Mouse (Mus musculus): ENCODE results near the gene Itpkc. TPM values are rescaled to one million over a fixed set of nuclear protein-coding genes. Genes with fewer than 3 reads are reported as not detected.
A peak's percentile ranks its signal among the peaks of the same experiment; 100 is the strongest.

The Itpkc gene
- polyA plus RNA-seq, 1 experiment from 2014 or later: 8.3 TPM

DNA sequence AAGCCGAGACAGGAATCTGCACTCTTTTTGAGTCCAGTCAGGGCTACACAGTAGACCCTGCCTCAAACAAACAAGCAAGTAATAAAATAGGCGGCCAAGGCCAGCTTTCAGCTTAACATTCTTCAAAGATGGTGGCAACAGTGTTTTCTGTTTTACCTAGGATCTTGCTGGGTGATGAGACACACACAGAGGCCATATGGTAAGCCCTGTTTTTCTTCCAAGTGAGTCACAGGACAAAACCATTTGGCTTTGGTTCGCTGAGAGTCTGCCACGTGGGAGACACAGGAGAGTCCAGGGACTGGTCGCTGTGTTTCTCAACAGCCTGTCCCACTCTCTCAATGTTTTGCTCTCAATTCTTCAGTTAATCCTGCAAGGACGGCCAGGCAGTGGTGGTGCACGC lies 9.9 kb downstream of the Itpkc start:
- H3K36me3 ChIP-seq (ENCODE audit: control insufficient read depth, insufficient read depth, low read length): peaks cover 3% of the 10 kb centered on the region; the same call in 1 of the 2 replicates
- WGBS: 79% methylated on average over 7 of the region's 7 CpGs

DNA sequence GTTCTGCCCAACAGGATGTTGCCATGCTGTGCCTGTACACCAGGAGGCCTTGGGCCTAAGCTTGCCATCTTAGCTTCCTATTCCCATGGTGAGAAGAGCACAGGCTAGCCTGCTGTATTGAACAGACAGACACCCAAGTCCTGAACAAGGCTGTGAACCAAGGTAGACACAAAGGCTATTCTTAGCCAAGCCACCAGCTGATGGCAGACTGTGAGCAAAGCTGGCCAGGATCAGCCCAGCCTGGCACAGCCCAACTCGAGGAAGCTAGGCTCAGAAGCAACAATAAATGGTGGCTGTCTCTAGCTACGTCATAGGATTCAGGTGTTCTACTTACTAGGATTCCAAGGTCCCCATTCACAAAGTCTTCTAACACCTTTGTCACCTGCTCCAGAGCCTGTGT lies 15.8 kb downstream of the Itpkc start:
- WGBS: 85% methylated on average over 2 of the region's 2 CpGs
- Histone ChIP-seq H3K9me3 (ENCODE audit: control insufficient read depth, low read length) (no peaks in the 10 kb centered on the region), H3K27me3 (ENCODE audit: control insufficient read depth, insufficient read depth, low read length) (no peaks in the 10 kb centered on the region), H3K4me2 (ENCODE audit: low read depth) (no peak overlapping the region), H3K4me3 (ENCODE audit: low read depth, low read length) (no peak overlapping the region), H3K36me3 (ENCODE audit: control insufficient read depth, insufficient read depth, low read length) (peaks cover 10% of the 10 kb centered on the region), H3K9ac (ENCODE audit: low read length) (no peak overlapping the region), H3K27ac (ENCODE audit: low read depth, low read length) (no peak overlapping the region), H3K4me1 (ENCODE audit: control insufficient read depth, insufficient read depth, low read length) (no peaks in the 10 kb centered on the region)
- no peak for DNase-seq (ENCODE audit: low spot score)
- no peak for ATAC-seq (ENCODE audit: insufficient read depth, low FRiP score, low TSS enrichment)

More for the DNA sequence above, 9.9 kb downstream of the Itpkc start:
- H3K4me2 ChIP-seq (ENCODE audit: low read depth): no peak overlapping the region
- H3K27ac ChIP-seq (ENCODE audit: low read depth, low read length): no peak overlapping the region
- H3K4me3 ChIP-seq (ENCODE audit: low read depth, low read length): no peak overlapping the region
- H3K27me3 ChIP-seq (ENCODE audit: control insufficient read depth, insufficient read depth, low read length): no peaks in the 10 kb centered on the region
- no peak for ATAC-seq (ENCODE audit: insufficient read depth, low FRiP score, low TSS enrichment)
- no peak for DNase-seq (ENCODE audit: low spot score)
- no peaks in the 10 kb centered on the region for H3K4me1 ChIP-seq (ENCODE audit: control insufficient read depth, insufficient read depth, low read length)
- no peaks in the 10 kb centered on the region for H3K9me3 ChIP-seq (ENCODE audit: control insufficient read depth, low read length)
- no peak overlapping the region for H3K9ac ChIP-seq (ENCODE audit: low read length)

- H3K36me3 ChIP-seq (ENCODE audit: control insufficient read depth, insufficient read depth, low read length): no peaks in the 10 kb centered on the region
- no peak for DNase-seq (ENCODE audit: low spot score)
These were observed 24.6 kb downstream of the Itpkc start for GRCm38 (mm10) chr7:27203730-27204449.

DNA sequence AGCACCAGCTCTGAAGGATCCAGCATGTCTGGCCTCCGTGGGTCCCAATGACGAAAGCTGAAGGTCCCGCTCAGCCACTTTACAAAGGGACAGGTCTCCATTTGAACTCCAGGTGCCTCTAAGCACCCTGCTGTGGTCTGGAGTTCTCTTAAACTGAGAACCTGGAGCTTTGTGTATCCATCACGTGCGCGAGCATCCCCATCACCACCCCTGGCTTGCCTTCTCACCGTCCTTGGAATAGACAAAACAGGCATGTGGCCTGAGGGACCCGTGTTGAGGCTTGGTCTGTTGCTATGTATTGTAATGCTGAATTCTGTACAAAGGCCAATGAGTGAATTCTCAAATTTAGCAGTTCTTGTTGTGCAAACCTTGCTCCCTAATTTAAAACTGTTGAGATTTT lies 29.7 kb downstream of the Itpkc start:
- no peak overlapping the region for H3K27ac ChIP-seq (ENCODE audit: low read depth, low read length)
- H3K36me3 ChIP-seq (ENCODE audit: control insufficient read depth, insufficient read depth, low read length): no peaks in the 10 kb centered on the region
- 88% methylated on average over 8 of the region's 8 CpGs for WGBS
- H3K9ac ChIP-seq (ENCODE audit: low read length): no peak overlapping the region
- no peaks in the 10 kb centered on the region for H3K9me3 ChIP-seq (ENCODE audit: control insufficient read depth, low read length)
- no peak overlapping the region for H3K4me3 ChIP-seq (ENCODE audit: low read depth, low read length)
- no peak for ATAC-seq (ENCODE audit: insufficient read depth, low FRiP score, low TSS enrichment)
- peaks cover 4% of the 10 kb centered on the region for H3K4me1 ChIP-seq (ENCODE audit: control insufficient read depth, insufficient read depth, low read length)
- no peak for DNase-seq (ENCODE audit: low spot score)
- H3K4me2 ChIP-seq (ENCODE audit: low read depth): no peak overlapping the region
- H3K27me3 ChIP-seq (ENCODE audit: control insufficient read depth, insufficient read depth, low read length): no peaks in the 10 kb centered on the region

More at GRCm38 (mm10) chr7:27203730-27204449, 24.6 kb downstream of the Itpkc start:
- no peak overlapping the region for H3K4me2 ChIP-seq (ENCODE audit: low read depth)
- H3K9me3 ChIP-seq (ENCODE audit: control insufficient read depth, low read length): no peaks in the 10 kb centered on the region
- ATAC-seq (ENCODE audit: insufficient read depth, low FRiP score, low TSS enrichment): no peak
- no peak overlapping the region for H3K27ac ChIP-seq (ENCODE audit: low read depth, low read length)
- no peaks in the 10 kb centered on the region for H3K27me3 ChIP-seq (ENCODE audit: control insufficient read depth, insufficient read depth, low read length)
- WGBS: 90% methylated on average over 8 of the region's 8 CpGs
- no peak overlapping the region for H3K4me3 ChIP-seq (ENCODE audit: low read depth, low read length)
- no peak overlapping the region for H3K9ac ChIP-seq (ENCODE audit: low read length)
- no peaks in the 10 kb centered on the region for H3K4me1 ChIP-seq (ENCODE audit: control insufficient read depth, insufficient read depth, low read length)

DNA sequence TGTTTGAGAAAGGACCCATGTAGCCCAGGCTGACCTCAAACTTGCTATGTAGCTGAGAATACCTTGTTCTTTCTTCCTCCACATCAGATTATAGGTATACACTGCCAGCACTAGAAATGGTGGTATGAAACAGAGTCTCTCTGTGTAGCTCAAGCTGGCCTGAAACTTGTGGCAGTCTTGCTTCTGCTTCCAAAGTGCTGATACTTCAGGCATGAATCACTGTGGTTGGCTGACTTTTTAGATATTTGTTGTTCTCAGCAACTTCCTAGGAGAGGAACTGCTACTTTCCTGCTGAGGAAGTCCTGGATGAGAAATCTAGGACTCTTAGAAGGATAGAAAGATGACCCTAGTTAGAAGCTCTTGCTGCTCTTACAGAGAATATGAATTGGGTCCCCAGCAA lies 30.1 kb downstream of the Itpkc start:
- Histone ChIP-seq H3K9ac (ENCODE audit: low read length) (no peak overlapping the region), H3K4me2 (ENCODE audit: low read depth) (no peak overlapping the region), H3K27me3 (ENCODE audit: control insufficient read depth, insufficient read depth, low read length) (no peaks in the 10 kb centered on the region), H3K27ac (ENCODE audit: low read depth, low read length) (no peak overlapping the region), H3K4me1 (ENCODE audit: control insufficient read depth, insufficient read depth, low read length) (peaks cover 4% of the 10 kb centered on the region), H3K9me3 (ENCODE audit: control insufficient read depth, low read length) (no peaks in the 10 kb centered on the region), H3K36me3 (ENCODE audit: control insufficient read depth, insufficient read depth, low read length) (no peaks in the 10 kb centered on the region), H3K4me3 (ENCODE audit: low read depth, low read length) (no peak overlapping the region)
- DNase-seq (ENCODE audit: low spot score) (no peak), ATAC-seq (ENCODE audit: insufficient read depth, low FRiP score, low TSS enrichment) (no peak)

DNA sequence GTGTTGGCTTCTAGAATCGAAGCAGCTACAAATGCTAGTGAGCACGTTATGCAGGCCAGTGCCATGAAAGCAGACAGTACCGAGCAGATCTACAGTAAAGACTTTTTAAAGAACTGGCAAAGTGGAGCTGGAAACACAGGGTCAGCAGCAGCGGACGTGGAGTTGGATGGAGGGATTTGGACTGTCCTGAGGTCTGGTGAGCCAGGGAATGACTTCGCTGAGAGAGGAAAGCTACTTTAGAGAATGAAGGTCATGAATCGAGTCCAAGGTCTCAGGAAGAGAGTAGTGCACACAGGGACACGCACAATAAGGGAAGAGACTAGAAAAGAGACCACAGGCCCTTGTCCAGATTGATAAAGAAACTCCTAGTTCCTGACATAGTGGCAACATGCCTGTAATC lies 30.8 kb downstream of the Itpkc start:
- H3K27me3 ChIP-seq (ENCODE audit: control insufficient read depth, insufficient read depth, low read length): no peaks in the 10 kb centered on the region
- ATAC-seq (ENCODE audit: insufficient read depth, low FRiP score, low TSS enrichment): no peak
- H3K9ac ChIP-seq (ENCODE audit: low read length): no peak overlapping the region
- H3K9me3 ChIP-seq (ENCODE audit: control insufficient read depth, low read length): no peaks in the 10 kb centered on the region
- H3K4me1 ChIP-seq (ENCODE audit: control insufficient read depth, insufficient read depth, low read length): peaks cover 4% of the 10 kb centered on the region
- no peak overlapping the region for H3K4me3 ChIP-seq (ENCODE audit: low read depth, low read length)
- DNase-seq (ENCODE audit: low spot score): no peak
- no peak overlapping the region for H3K4me2 ChIP-seq (ENCODE audit: low read depth)
- no peak overlapping the region for H3K27ac ChIP-seq (ENCODE audit: low read depth, low read length)
- 90% methylated on average over 8 of the region's 8 CpGs for WGBS
- peaks cover 4% of the 10 kb centered on the region for H3K36me3 ChIP-seq (ENCODE audit: control insufficient read depth, insufficient read depth, low read length)

DNA sequence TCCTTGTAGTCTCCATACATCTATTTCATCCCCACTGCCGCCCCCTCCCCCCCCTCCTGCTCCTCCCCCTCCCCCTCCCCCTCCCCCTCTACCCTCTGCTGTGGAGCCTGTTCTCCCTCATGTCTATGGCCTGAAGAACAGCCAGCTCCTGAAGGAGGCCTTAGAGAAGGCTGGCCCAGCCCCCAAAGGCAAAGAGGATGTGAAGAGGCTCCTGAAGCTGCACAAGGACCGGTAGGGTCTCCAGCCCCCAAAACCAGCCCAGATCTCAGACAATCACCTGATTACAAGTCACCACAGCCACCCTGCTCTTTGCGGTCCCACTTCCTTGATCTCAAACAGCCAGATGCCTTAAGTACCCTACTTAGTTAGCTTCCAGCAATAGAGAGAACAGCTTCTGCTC lies 31.3 kb downstream of the Itpkc start:
- ATAC-seq (ENCODE audit: insufficient read depth, low FRiP score, low TSS enrichment): no peak
- no peaks in the 10 kb centered on the region for H3K27me3 ChIP-seq (ENCODE audit: control insufficient read depth, insufficient read depth, low read length)
- peaks cover 9% of the 10 kb centered on the region for H3K36me3 ChIP-seq (ENCODE audit: control insufficient read depth, insufficient read depth, low read length)
- no peak overlapping the region for H3K27ac ChIP-seq (ENCODE audit: low read depth, low read length)
- no peaks in the 10 kb centered on the region for H3K9me3 ChIP-seq (ENCODE audit: control insufficient read depth, low read length)
- no peak for DNase-seq (ENCODE audit: low spot score)
- H3K4me1 ChIP-seq (ENCODE audit: control insufficient read depth, insufficient read depth, low read length): peaks cover 4% of the 10 kb centered on the region
- WGBS: 89% methylated on average over 3 of the region's 3 CpGs
- H3K4me2 ChIP-seq (ENCODE audit: low read depth): no peak overlapping the region
- H3K4me3 ChIP-seq (ENCODE audit: low read depth, low read length): no peak overlapping the region
- no peak overlapping the region for H3K9ac ChIP-seq (ENCODE audit: low read length)

- peak; percentile 94 for DNase-seq (ENCODE audit: low spot score)
- no peaks in the 10 kb centered on the region for H3K27me3 ChIP-seq (ENCODE audit: control insufficient read depth, insufficient read depth, low read length)
- peak within 1 kb of the TSS; percentile 63 for H3K4me3 ChIP-seq (ENCODE audit: low read depth, low read length)
- peaks cover 4% of the 10 kb centered on the region for H3K4me1 ChIP-seq (ENCODE audit: control insufficient read depth, insufficient read depth, low read length)
- peak; percentile 99 for ATAC-seq (ENCODE audit: insufficient read depth, low FRiP score, low TSS enrichment)
- peak within 1 kb of the TSS; percentile 93 for H3K27ac ChIP-seq (ENCODE audit: low read depth, low read length)
- H3K9me3 ChIP-seq (ENCODE audit: control insufficient read depth, low read length): no peaks in the 10 kb centered on the region
- peaks cover 21% of the 10 kb centered on the region for H3K36me3 ChIP-seq (ENCODE audit: control insufficient read depth, insufficient read depth, low read length)
- WGBS: under 1% methylated on average over 64 of the region's 64 CpGs
- peak within 1 kb of the TSS; percentile 77 for H3K4me2 ChIP-seq (ENCODE audit: low read depth)
- peak within 1 kb of the TSS; percentile 77 for H3K9ac ChIP-seq (ENCODE audit: low read length)
These were observed 32.5 kb downstream of the Itpkc start, which contains the start of the genes BC024978 and Snrpa for GRCm38 (mm10) chr7:27195681-27196611. Gene BC024978 (plus strand): TSS chr7:27195781. Gene Snrpa (minus strand): TSS chr7:27196271.
